Mouse (Mus musculus) right cerebral cortex, adult 18-20 months (tissue): ENCODE measurements around the gene Cipc.

Source experiments
- DNase-seq: peaks from one replicate; pipeline ENCODE4 v3.0.0; 2022; ENCODE audit warnings: mixed read lengths

Cipc gene

GRCm38 (mm10) chr12:86961589-86962344 lies 14.9 kb downstream of the Cipc start:
- DNase-seq: no peak

GRCm38 (mm10) chr12:86964278-86965057 lies 17.6 kb downstream of the Cipc start:
- DNase-seq: no peak

- no peak for DNase-seq
Measured at GRCm38 (mm10) chr12:86965237-86965799, 18.5 kb downstream of the Cipc start.

GRCm38 (mm10) chr12:86968468-86969219 lies 21.8 kb downstream of the Cipc start:
- peak; percentile 90 for DNase-seq

- no peak for DNase-seq
Measured at GRCm38 (mm10) chr12:86969220-86969601, 22.4 kb downstream of the Cipc start.

GRCm38 (mm10) chr12:86971089-86971488 lies 24.2 kb downstream of the Cipc start:
- DNase-seq: no peak

- DNase-seq: peak; percentile 79
Measured at GRCm38 (mm10) chr12:86973216-86973615, 26.4 kb downstream of the Cipc start.

GRCm38 (mm10) chr12:86973706-86974105 lies 26.9 kb downstream of the Cipc start:
- peak; percentile 86 for DNase-seq

GRCm38 (mm10) chr12:86974387-86975288 lies 27.8 kb downstream of the Cipc start:
- DNase-seq: peak; percentile 62

- DNase-seq: no peak
Measured at GRCm38 (mm10) chr12:86975761-86976160, 28.9 kb downstream of the Cipc start.

- no peak for DNase-seq
Measured at GRCm38 (mm10) chr12:86976511-86977168, 29.8 kb downstream of the Cipc start.

- DNase-seq: peak; percentile 92
Measured at GRCm38 (mm10) chr12:86977833-86978232, 31.0 kb downstream of the Cipc start.

- no peak for DNase-seq
Measured at GRCm38 (mm10) chr12:86981180-86981579, 34.3 kb downstream of the Cipc start.

GRCm38 (mm10) chr12:86983470-86984193 lies 36.8 kb downstream of the Cipc start:
- DNase-seq: peak; percentile 63

GRCm38 (mm10) chr12:86984194-86984555 lies 37.3 kb downstream of the Cipc start:
- no peak for DNase-seq

- no peak for DNase-seq
Measured at GRCm38 (mm10) chr12:86986562-86986961, 39.7 kb downstream of the Cipc start.

- no peak for DNase-seq
Measured at GRCm38 (mm10) chr12:86988227-86988626, 41.4 kb downstream of the Cipc start.

- no peak for DNase-seq
Measured at GRCm38 (mm10) chr12:86989378-86989777, 42.5 kb downstream of the Cipc start.

- no peak for DNase-seq
Measured at GRCm38 (mm10) chr12:86989890-86990754, 43.3 kb downstream of the Cipc start, which contains the start of gene Zdhhc22. Gene Zdhhc22 (minus strand): TSS chr12:86990430.

- no peak for DNase-seq
Measured at GRCm38 (mm10) chr12:86990755-86991110, 43.9 kb downstream of the Cipc start.
